Mouse (Mus musculus) kidney, embryonic 14.5 days (tissue): ENCODE data around the gene Fbxw11. TPM values are rescaled to one million over a fixed set of nuclear protein-coding genes. Genes with fewer than 3 reads are reported as not detected.
"Not testable (repeated sequence)": the region's sequence is repeated elsewhere in the genome, so short reads cannot be mapped to it uniquely, and the experiment has no call there.

Source experiments
- ATAC-seq: fragments of 200-750 bp; cut with Nextera tagmentation; 2 replicates; pipeline ENCODE4 v1.8.0; 2017; ENCODE audit warnings: moderate number of reproducible peaks, mild to moderate bottlenecking, moderate TSS enrichment, moderate library complexity; ENCODE audit not compliant: low FRiP score, low TSS enrichment
- H3K27ac ChIP-seq: fragments of 300-500 bp; sonication (generic); 2 replicates; pipeline ENCODE4 v1.5.1; 2014; ENCODE audit warnings: low read depth, mild to moderate bottlenecking, low read length, moderate library complexity, mixed read lengths
- H3K27me3 ChIP-seq: fragments of 300-500 bp; sonication (generic); 2 replicates; pipeline ENCODE4 v1.6.1; 2014; ENCODE audit warnings: mild to moderate bottlenecking, low read length; ENCODE audit not compliant: control insufficient read depth, insufficient read depth
- H3K36me3 ChIP-seq: fragments of 300-500 bp; sonication (generic); 2 replicates; pipeline ENCODE4 v1.6.1; 2014; ENCODE audit warnings: low read length, mixed read lengths; ENCODE audit not compliant: control insufficient read depth, insufficient read depth
- H3K4me1 ChIP-seq: fragments of 300-500 bp; sonication (generic); 2 replicates; pipeline ENCODE4 v1.6.1; 2014; ENCODE audit warnings: low read length, mixed read lengths; ENCODE audit not compliant: control insufficient read depth, insufficient read depth
- H3K4me2 ChIP-seq: fragments of 300-500 bp; sonication (generic); replicated peaks from 2 replicates; pipeline ENCODE4 v1.6.1; 2014; ENCODE audit warnings: low read depth, mild to moderate bottlenecking, low read length
- H3K4me3 ChIP-seq: fragments of 300-500 bp; sonication (generic); 2 replicates; pipeline ENCODE4 v1.5.1; 2014; ENCODE audit warnings: mild to moderate bottlenecking, low read length
- H3K9ac ChIP-seq: fragments of 300-500 bp; sonication (generic); 2 replicates; pipeline ENCODE4 v1.6.1; 2014; ENCODE audit warnings: low read depth, mild to moderate bottlenecking, low read length, moderate library complexity
- H3K9me3 ChIP-seq: fragments of 300-500 bp; sonication (generic); 2 replicates; pipeline ENCODE4 v1.6.1; 2016; ENCODE audit warnings: low read length; ENCODE audit not compliant: control insufficient read depth
- WGBS: fragments of 180-500 bp; shearing (Covaris S2); extraction: QIAGEN DNeasy Blood & Tissue Kit; methylation state at CpG from one replicate; pipeline ENCODE4 v1.1.7; 2014; 5-methylcytosine and 5-hydroxymethylcytosine counted together
- polyA plus RNA-seq: library from polyadenylated mRNA; unstranded; fragments of >200 nt; fragmentation: Nextera tagmentation; extraction: Ambion mirVana; gene quantifications from 2 replicates; pipeline ENCODE4 v1.2.1, GENCODE M21; 2014

Gene Fbxw11
- polyA plus RNA-seq, 1 experiment from 2014 or later, result 85.6 TPM

GRCm38 (mm10) chr11:32707481-32707880, 65.0 kb downstream of the Fbxw11 start:
- H3K4me3 ChIP-seq, result no peak overlapping the region
- H3K9ac ChIP-seq, result no peak overlapping the region
- H3K4me2 ChIP-seq, result no peak overlapping the region
- WGBS, result 49% methylated on average over 3 of the region's 3 CpGs
- no peak overlapping the region for H3K27ac ChIP-seq
- H3K9me3 ChIP-seq, result no peaks in the 10 kb centered on the region
- H3K27me3 ChIP-seq, result no peaks in the 10 kb centered on the region
- ATAC-seq, result no peak
- H3K36me3 ChIP-seq, result peaks cover 10% of the 10 kb centered on the region
- H3K4me1 ChIP-seq, result 0 out of 2 replicates have a peak, but pooled peaks cover 3% of the 10 kb centered on the region

- ATAC-seq, result no peak; the same call in 1 of the 2 replicates
- no peak overlapping the region for H3K9ac ChIP-seq
- H3K4me1 ChIP-seq, result 0 out of 2 replicates have a peak, but pooled peaks cover 3% of the 10 kb centered on the region
- no peak overlapping the region for H3K27ac ChIP-seq
- H3K4me3 ChIP-seq, result no peak overlapping the region
- no peaks in the 10 kb centered on the region for H3K27me3 ChIP-seq
- no peak overlapping the region for H3K4me2 ChIP-seq
- H3K9me3 ChIP-seq, result no peaks in the 10 kb centered on the region
- peaks cover 20% of the 10 kb centered on the region for H3K36me3 ChIP-seq
- WGBS, result 72% methylated on average over 14 of the region's 14 CpGs
Measured at GRCm38 (mm10) chr11:32708739-32709501, 66.4 kb downstream of the Fbxw11 start.

GRCm38 (mm10) chr11:32709563-32709962, 67.0 kb downstream of the Fbxw11 start:
- no peak overlapping the region for H3K4me2 ChIP-seq
- no peak overlapping the region for H3K27ac ChIP-seq
- WGBS, result 15% methylated on average over 1 of the region's 1 CpGs
- H3K36me3 ChIP-seq, result peaks cover 23% of the 10 kb centered on the region
- H3K9me3 ChIP-seq, result no peaks in the 10 kb centered on the region
- no peaks in the 10 kb centered on the region for H3K27me3 ChIP-seq
- no peak overlapping the region for H3K4me3 ChIP-seq
- 0 out of 2 replicates have a peak, but pooled peaks cover 3% of the 10 kb centered on the region for H3K4me1 ChIP-seq
- H3K9ac ChIP-seq, result no peak overlapping the region
- ATAC-seq, result no peak

GRCm38 (mm10) chr11:32714230-32714629, 71.7 kb downstream of the Fbxw11 start:
- 74% methylated on average over 5 of the region's 5 CpGs for WGBS
- Histone ChIP-seq H3K27me3 (no peaks in the 10 kb centered on the region), H3K4me3 (no peak overlapping the region), H3K9me3 (no peaks in the 10 kb centered on the region), H3K27ac (no peak overlapping the region), H3K9ac (no peak overlapping the region), H3K4me2 (no peak overlapping the region), H3K4me1 (peaks cover 3% of the 10 kb centered on the region; the same call in 1 of the 2 replicates), H3K36me3 (peaks cover 23% of the 10 kb centered on the region)
- no peak for ATAC-seq

GRCm38 (mm10) chr11:32714896-32715295, 72.4 kb downstream of the Fbxw11 start:
- no peak overlapping the region for H3K9ac ChIP-seq
- no peak for ATAC-seq

GRCm38 (mm10) chr11:32715495-32715894, 73.0 kb downstream of the Fbxw11 start:
- WGBS, result 72% methylated on average over 6 of the region's 6 CpGs
- Histone ChIP-seq H3K36me3 (peaks cover 25% of the 10 kb centered on the region), H3K9ac (no peak overlapping the region)

More at GRCm38 (mm10) chr11:32714896-32715295, 72.4 kb downstream of the Fbxw11 start:
- H3K27ac ChIP-seq, result no peak overlapping the region
- H3K4me2 ChIP-seq, result no peak overlapping the region
- H3K9me3 ChIP-seq, result no peaks in the 10 kb centered on the region
- H3K27me3 ChIP-seq, result no peaks in the 10 kb centered on the region
- H3K4me3 ChIP-seq, result no peak overlapping the region
- WGBS, result 92% methylated on average over 2 of the region's 2 CpGs
- H3K4me1 ChIP-seq, result peaks cover 3% of the 10 kb centered on the region; the same call in 1 of the 2 replicates
- H3K36me3 ChIP-seq, result peaks cover 23% of the 10 kb centered on the region

GRCm38 (mm10) chr11:32715970-32716369, 73.4 kb downstream of the Fbxw11 start:
- Histone ChIP-seq H3K4me3 (no peak overlapping the region), H3K4me1 (peaks cover 3% of the 10 kb centered on the region; the same call in 1 of the 2 replicates), H3K27me3 (no peaks in the 10 kb centered on the region), H3K9ac (no peak overlapping the region), H3K27ac (no peak overlapping the region), H3K4me2 (no peak overlapping the region), H3K9me3 (no peaks in the 10 kb centered on the region), H3K36me3 (peaks cover 25% of the 10 kb centered on the region)
- no peak for ATAC-seq
- WGBS, result 72% methylated on average over 5 of the region's 5 CpGs

More at GRCm38 (mm10) chr11:32715495-32715894, 73.0 kb downstream of the Fbxw11 start:
- Histone ChIP-seq H3K9me3 (no peaks in the 10 kb centered on the region), H3K27me3 (no peaks in the 10 kb centered on the region), H3K4me2 (no peak overlapping the region), H3K4me3 (no peak overlapping the region), H3K27ac (no peak overlapping the region), H3K4me1 (peaks cover 3% of the 10 kb centered on the region; the same call in 1 of the 2 replicates)
- no peak for ATAC-seq

- Histone ChIP-seq H3K4me2 (no peak overlapping the region), H3K36me3 (peaks cover 24% of the 10 kb centered on the region), H3K27ac (no peak overlapping the region), H3K9me3 (no peaks in the 10 kb centered on the region), H3K4me3 (no peak overlapping the region), H3K27me3 (no peaks in the 10 kb centered on the region), H3K9ac (no peak overlapping the region), H3K4me1 (peaks cover 3% of the 10 kb centered on the region; the same call in 1 of the 2 replicates)
- whole genome bisulfite sequencing, result 70% methylated on average over 4 of the region's 4 CpGs
- no peak for ATAC-seq
Measured at GRCm38 (mm10) chr11:32716876-32717275, 74.4 kb downstream of the Fbxw11 start.

GRCm38 (mm10) chr11:32717711-32718110, 75.2 kb downstream of the Fbxw11 start:
- H3K9me3 ChIP-seq, H3K4me3 ChIP-seq, H3K9ac ChIP-seq, H3K4me1 ChIP-seq, H3K27ac ChIP-seq, H3K27me3 ChIP-seq, H3K4me2 ChIP-seq, ATAC-seq: not testable (repeated sequence)
- peaks cover 20% of the 10 kb centered on the region for H3K36me3 ChIP-seq
- 95% methylated on average over 9 of the region's 9 CpGs for WGBS
